Mouse (Mus musculus) common myeloid progenitor, adult 5-6 weeks (primary cell): ENCODE data around the gene Usp35. TPM values are rescaled to one million over a fixed set of nuclear protein-coding genes. Genes with fewer than 3 reads are reported as not detected.
A peak's percentile ranks its signal among the peaks of the same experiment; 100 is the strongest.

Experiments
- ATAC-seq: replicated peaks from 2 replicates; pipeline ENCODE4 v1.8.0; 2016; ENCODE audit warnings: low read depth, mild to moderate bottlenecking, moderate TSS enrichment, inconsistent platforms; ENCODE audit not compliant: poor library complexity, severe bottlenecking
- total RNA-seq: library from RNA; stranded (forward); fragments of 200-1000, 187-1606 nt; gene quantifications from 2 replicates; pipeline ENCODE4 v1.2.3, GENCODE M21; 2017

Gene Usp35
- not detected in 2 replicates for total RNA-seq

- peak; percentile 87 for ATAC-seq
Measured at GRCm38 (mm10) chr7:97331726-97332666, at the start of gene Usp35, which contains the start of gene Kctd21. Gene Usp35 (minus strand): TSS chr7:97332020. Gene Kctd21 (plus strand): TSS chr7:97332327.

- no peak for ATAC-seq
Measured at GRCm38 (mm10) chr7:97380500-97381123, 48.8 kb upstream of the Usp35 start.

- no peak for ATAC-seq
Measured at GRCm38 (mm10) chr7:97379304-97379703, 47.5 kb upstream of the Usp35 start.

- ATAC-seq: peak; percentile 49
Measured at GRCm38 (mm10) chr7:97375906-97376305, 44.1 kb upstream of the Usp35 start.

GRCm38 (mm10) chr7:97375101-97375500, 43.3 kb upstream of the Usp35 start:
- ATAC-seq: no peak

- no peak for ATAC-seq
Measured at GRCm38 (mm10) chr7:97365887-97366286, 34.1 kb upstream of the Usp35 start.

GRCm38 (mm10) chr7:97361467-97361866, 29.6 kb upstream of the Usp35 start:
- peak; percentile 71; the same call in 1 of the 2 replicates for ATAC-seq

- ATAC-seq: no peak
Measured at GRCm38 (mm10) chr7:97360955-97361354, 29.1 kb upstream of the Usp35 start.

- no peak for ATAC-seq
Measured at GRCm38 (mm10) chr7:97360166-97360565, 28.3 kb upstream of the Usp35 start.

- no peak for ATAC-seq
Measured at GRCm38 (mm10) chr7:97358347-97358746, 26.5 kb upstream of the Usp35 start.

- no peak for ATAC-seq
Measured at GRCm38 (mm10) chr7:97357840-97358239, 26.0 kb upstream of the Usp35 start.

GRCm38 (mm10) chr7:97356875-97357276, 25.1 kb upstream of the Usp35 start:
- ATAC-seq: peak; percentile 30; the same call in 1 of the 2 replicates

GRCm38 (mm10) chr7:97356253-97356652, 24.4 kb upstream of the Usp35 start:
- ATAC-seq: no peak

GRCm38 (mm10) chr7:97355068-97355841, 23.4 kb upstream of the Usp35 start:
- peak; percentile 76 for ATAC-seq

- no peak for ATAC-seq
Measured at GRCm38 (mm10) chr7:97353356-97353755, 21.5 kb upstream of the Usp35 start.

- no peak for ATAC-seq
Measured at GRCm38 (mm10) chr7:97351792-97352513, 20.1 kb upstream of the Usp35 start.

- no peak for ATAC-seq
Measured at GRCm38 (mm10) chr7:97350891-97351290, 19.1 kb upstream of the Usp35 start.

- no peak for ATAC-seq
Measured at GRCm38 (mm10) chr7:97349438-97349837, 17.6 kb upstream of the Usp35 start.

GRCm38 (mm10) chr7:97348836-97349235, 17.0 kb upstream of the Usp35 start:
- no peak for ATAC-seq

- ATAC-seq: no peak
Measured at GRCm38 (mm10) chr7:97348318-97348717, 16.5 kb upstream of the Usp35 start.
